Mouse (Mus musculus): Measurements from ENCODE around the gene Adamts7.

DNA sequence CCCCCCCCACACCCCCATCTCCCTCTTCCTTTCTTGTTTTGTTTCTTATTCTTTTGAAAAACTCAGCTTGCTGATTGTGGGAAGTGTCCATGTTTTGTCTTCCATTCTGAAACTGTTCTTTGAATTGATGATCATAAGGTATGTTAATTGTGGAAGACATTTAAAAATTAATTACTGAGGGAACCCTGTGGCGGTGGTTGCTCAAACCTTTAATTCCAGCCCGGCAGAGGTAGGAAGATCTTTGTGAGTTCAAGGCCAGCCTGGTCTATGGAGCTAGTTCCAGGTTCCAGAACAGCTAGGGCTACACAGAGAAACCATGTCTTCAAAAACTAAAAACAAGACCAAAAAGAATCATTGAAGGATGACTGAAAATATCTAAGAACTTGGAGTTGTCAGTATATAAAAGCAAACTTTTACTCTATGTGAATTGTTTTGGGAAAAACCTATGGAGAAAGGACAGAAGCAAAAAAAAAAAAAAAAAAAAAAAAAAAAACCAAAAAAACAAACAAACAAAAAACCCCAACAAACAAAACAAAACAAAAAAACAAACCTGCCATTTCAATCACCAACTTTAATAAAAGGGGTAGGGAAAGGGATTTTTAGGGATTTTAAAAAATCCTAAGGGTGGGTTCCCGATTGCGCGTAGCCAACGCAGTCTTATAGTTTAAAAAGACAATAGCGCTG is 37.3 kb upstream of the Adamts7 start:
- TF ChIP-seq CTCF (IDR thresholded peaks at IDR 0.05; ENCODE audit: control insufficient read depth, insufficient read depth, insufficient read length): no peak
- no peak for TF ChIP-seq MAX (IDR thresholded peaks at IDR 0.05)
- TF ChIP-seq USF1 (IDR thresholded peaks at IDR 0.05; ENCODE audit: low read depth): no peak
- no peak for TF ChIP-seq CEBPB (IDR thresholded peaks at IDR 0.05; ENCODE audit: low read depth)
- no peak for TF ChIP-seq MYOG (IDR thresholded peaks at IDR 0.05; ENCODE audit: control insufficient read depth, extremely low read depth, insufficient read length)
- no peak for TF ChIP-seq MYOD1 (IDR thresholded peaks at IDR 0.05; ENCODE audit: control insufficient read depth, insufficient read length, low read depth)
- TF ChIP-seq FOSL1 (IDR thresholded peaks at IDR 0.05; ENCODE audit: insufficient read depth, low read length, poor library complexity, severe bottlenecking): no peak

Data from C2C12 (cell line).